Mouse (Mus musculus) embryonic facial prominence, embryonic 13.5 days (tissue): ENCODE results near the gene Selenbp1. TPM values are rescaled to one million over a fixed set of nuclear protein-coding genes. Genes with fewer than 3 reads are reported as not detected.
"Not testable (repeated sequence)": the region's sequence is repeated elsewhere in the genome, so short reads cannot be mapped to it uniquely, and the experiment has no call there.

Source experiments
- ATAC-seq: fragments of 200-750 bp; cut with Nextera tagmentation; 2 replicates; pipeline ENCODE4 v1.8.0; 2017; ENCODE audit warnings: low read depth; ENCODE audit not compliant: insufficient number of reproducible peaks, insufficient read depth, low FRiP score, low TSS enrichment
- H3K27ac ChIP-seq: fragments of 300-500 bp; sonication (generic); 2 replicates; pipeline ENCODE4 v1.5.1; 2015; ENCODE audit warnings: moderate library complexity, mild to moderate bottlenecking, inconsistent platforms
- H3K27me3 ChIP-seq: fragments of 300-500 bp; sonication (generic); 2 replicates; pipeline ENCODE4 v1.6.1; 2015; ENCODE audit warnings: mild to moderate bottlenecking, inconsistent platforms
- H3K36me3 ChIP-seq: fragments of 300-500 bp; sonication (generic); 2 replicates; pipeline ENCODE4 v1.6.1; 2015; ENCODE audit warnings: mild to moderate bottlenecking, inconsistent platforms
- H3K4me1 ChIP-seq: fragments of 300-500 bp; sonication (generic); 2 replicates; pipeline ENCODE4 v1.6.1; 2015; ENCODE audit warnings: inconsistent platforms
- H3K4me2 ChIP-seq: fragments of 300-500 bp; sonication (generic); 2 replicates; pipeline ENCODE4 v1.6.1; 2015; ENCODE audit warnings: moderate library complexity, mild to moderate bottlenecking, inconsistent platforms
- H3K4me3 ChIP-seq: fragments of 300-500 bp; sonication (generic); 2 replicates; pipeline ENCODE4 v1.5.1; 2015; ENCODE audit warnings: mild to moderate bottlenecking, inconsistent platforms
- H3K9ac ChIP-seq: fragments of 300-500 bp; sonication (generic); 2 replicates; pipeline ENCODE4 v1.6.1; 2015; ENCODE audit warnings: mild to moderate bottlenecking, inconsistent platforms
- H3K9me3 ChIP-seq: fragments of 300-500 bp; sonication (generic); 2 replicates; pipeline ENCODE4 v1.6.1; 2016; ENCODE audit warnings: inconsistent platforms
- WGBS: fragments of 180-500 bp; shearing (Covaris S2); methylation state at CpG from one replicate; pipeline ENCODE4 v1.1.7; 2015; ENCODE audit warnings: mixed read lengths; 5-methylcytosine and 5-hydroxymethylcytosine counted together
- polyA plus RNA-seq: library from polyadenylated mRNA; unstranded; fragments of >200 nt; fragmentation: Nextera tagmentation; extraction: Ambion mirVana; gene quantifications from 2 replicates; pipeline ENCODE4 v1.2.1, GENCODE M21; 2015

Gene Selenbp1
- polyA plus RNA-seq, 1 experiment from 2014 or later, result 18.9 TPM

- no peak for ATAC-seq
- no peak overlapping the region for H3K9ac ChIP-seq
- 47% methylated on average over 14 of the region's 14 CpGs for WGBS
Observed at GRCm38 (mm10) chr3:94917816-94918361, 15.0 kb upstream of the Selenbp1 start.

GRCm38 (mm10) chr3:94918845-94919244 lies 14.0 kb upstream of the Selenbp1 start:
- no peak overlapping the region for H3K4me2 ChIP-seq
- H3K9me3 ChIP-seq, result no peaks in the 10 kb centered on the region
- WGBS, result 70% methylated on average over 4 of the region's 4 CpGs
- H3K9ac ChIP-seq, result no peak overlapping the region
- no peak overlapping the region for H3K4me3 ChIP-seq
- H3K27ac ChIP-seq, result no peak overlapping the region
- 0 out of 2 replicates have a peak, but pooled peaks cover 3% of the 10 kb centered on the region for H3K27me3 ChIP-seq
- H3K36me3 ChIP-seq, result no peaks in the 10 kb centered on the region
- no peak for ATAC-seq
- H3K4me1 ChIP-seq, result peaks cover 9% of the 10 kb centered on the region; the same call in 1 of the 2 replicates

More at GRCm38 (mm10) chr3:94917816-94918361, 15.0 kb upstream of the Selenbp1 start:
- Histone ChIP-seq H3K4me3 (no peak overlapping the region), H3K27me3 (0 out of 2 replicates have a peak, but pooled peaks cover 3% of the 10 kb centered on the region), H3K36me3 (no peaks in the 10 kb centered on the region), H3K27ac (no peak overlapping the region; the same call in 1 of the 2 replicates), H3K4me1 (peaks cover 9% of the 10 kb centered on the region; the same call in 1 of the 2 replicates), H3K4me2 (no peak overlapping the region), H3K9me3 (no peaks in the 10 kb centered on the region)

GRCm38 (mm10) chr3:94921104-94921503 lies 11.8 kb upstream of the Selenbp1 start:
- 42% methylated on average over 3 of the region's 3 CpGs for WGBS
- no peaks in the 10 kb centered on the region for H3K9me3 ChIP-seq
- no peak overlapping the region for H3K27ac ChIP-seq
- H3K27me3 ChIP-seq, result 0 out of 2 replicates have a peak, but pooled peaks cover 3% of the 10 kb centered on the region
- ATAC-seq, result no peak
- H3K4me3 ChIP-seq, result no peak overlapping the region
- H3K36me3 ChIP-seq, result no peaks in the 10 kb centered on the region
- no peak overlapping the region for H3K9ac ChIP-seq
- H3K4me2 ChIP-seq, result no peak overlapping the region
- H3K4me1 ChIP-seq, result peaks cover 6% of the 10 kb centered on the region; the same call in 1 of the 2 replicates

- 0 out of 2 replicates have a peak, but pooled peaks cover 3% of the 10 kb centered on the region for H3K4me1 ChIP-seq
- H3K4me3 ChIP-seq, result no peak overlapping the region
- H3K9me3 ChIP-seq, result no peaks in the 10 kb centered on the region
- H3K9ac ChIP-seq, result no peak overlapping the region
- no peak overlapping the region for H3K27ac ChIP-seq
- 0 out of 2 replicates have a peak, but pooled peaks cover 3% of the 10 kb centered on the region for H3K27me3 ChIP-seq
- 60% methylated on average over 3 of the region's 3 CpGs for WGBS
- ATAC-seq, result no peak
- H3K4me2 ChIP-seq, result no peak overlapping the region
- no peaks in the 10 kb centered on the region for H3K36me3 ChIP-seq
Observed at GRCm38 (mm10) chr3:94922333-94922732, 10.5 kb upstream of the Selenbp1 start.

GRCm38 (mm10) chr3:94924688-94925087 lies 8.2 kb upstream of the Selenbp1 start:
- H3K4me2 ChIP-seq, result no peak overlapping the region
- 64% methylated on average over 8 of the region's 8 CpGs for WGBS
- no peaks in the 10 kb centered on the region for H3K4me1 ChIP-seq
- H3K27me3 ChIP-seq, result 0 out of 2 replicates have a peak, but pooled peaks cover 3% of the 10 kb centered on the region
- H3K4me3 ChIP-seq, result no peak overlapping the region
- H3K27ac ChIP-seq, result no peak overlapping the region
- no peak for ATAC-seq
- no peak overlapping the region for H3K9ac ChIP-seq
- H3K9me3 ChIP-seq, result no peaks in the 10 kb centered on the region
- H3K36me3 ChIP-seq, result no peaks in the 10 kb centered on the region

DNA sequence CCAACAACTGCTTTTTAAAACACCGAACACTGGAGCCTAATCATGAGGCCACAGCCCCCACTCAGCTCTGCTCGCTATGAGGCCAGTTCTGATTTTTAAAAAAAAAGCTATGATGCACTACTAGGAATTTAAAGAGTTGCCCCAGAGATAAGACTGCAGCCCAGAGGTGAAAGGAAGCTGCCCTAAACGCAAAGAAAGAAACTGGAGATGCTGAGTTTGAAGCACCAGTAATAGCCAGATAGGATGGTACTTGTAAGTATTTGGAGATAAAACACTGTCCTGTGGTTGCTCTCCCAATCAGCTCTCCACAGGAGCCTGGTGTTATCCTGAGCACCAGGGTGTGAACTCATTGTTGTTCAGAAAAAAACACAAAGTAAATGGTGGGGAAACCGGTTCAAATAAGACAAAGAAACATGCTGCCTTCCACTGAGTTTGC lies 6.5 kb upstream of the Selenbp1 start:
- WGBS, result 40% methylated on average over 4 of the region's 4 CpGs
- H3K27ac ChIP-seq, H3K4me3 ChIP-seq, ATAC-seq, H3K36me3 ChIP-seq, H3K4me2 ChIP-seq, H3K4me1 ChIP-seq, H3K9me3 ChIP-seq, H3K9ac ChIP-seq, H3K27me3 ChIP-seq: not testable (repeated sequence)

DNA sequence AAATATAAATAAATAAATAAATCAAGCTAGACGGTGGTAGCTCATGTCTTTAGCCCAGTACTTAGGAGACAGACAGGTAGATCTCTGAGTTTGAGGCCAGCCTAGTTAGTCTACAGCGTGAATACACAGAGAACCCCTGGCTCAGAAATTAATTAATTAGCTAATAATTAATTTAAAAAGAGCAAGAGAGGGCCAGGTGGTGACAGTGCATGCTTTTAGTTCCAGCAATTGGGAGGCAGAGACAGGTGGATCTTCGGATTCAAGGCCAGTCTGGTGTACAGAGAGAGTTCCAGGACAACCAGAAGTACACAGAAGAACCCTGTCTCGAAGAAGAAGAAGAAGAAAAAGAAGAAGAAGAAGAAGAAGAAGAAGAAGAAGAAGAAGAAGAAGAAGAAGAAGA lies 3.9 kb upstream of the Selenbp1 start:
- not testable (repeated sequence) for H3K9ac ChIP-seq, ATAC-seq, H3K4me3 ChIP-seq, H3K9me3 ChIP-seq, H3K27ac ChIP-seq, H3K4me2 ChIP-seq, H3K36me3 ChIP-seq, H3K27me3 ChIP-seq
- H3K4me1 ChIP-seq, result peaks cover 13% of the 10 kb centered on the region
- WGBS, result 85% methylated on average over 4 of the region's 4 CpGs

DNA sequence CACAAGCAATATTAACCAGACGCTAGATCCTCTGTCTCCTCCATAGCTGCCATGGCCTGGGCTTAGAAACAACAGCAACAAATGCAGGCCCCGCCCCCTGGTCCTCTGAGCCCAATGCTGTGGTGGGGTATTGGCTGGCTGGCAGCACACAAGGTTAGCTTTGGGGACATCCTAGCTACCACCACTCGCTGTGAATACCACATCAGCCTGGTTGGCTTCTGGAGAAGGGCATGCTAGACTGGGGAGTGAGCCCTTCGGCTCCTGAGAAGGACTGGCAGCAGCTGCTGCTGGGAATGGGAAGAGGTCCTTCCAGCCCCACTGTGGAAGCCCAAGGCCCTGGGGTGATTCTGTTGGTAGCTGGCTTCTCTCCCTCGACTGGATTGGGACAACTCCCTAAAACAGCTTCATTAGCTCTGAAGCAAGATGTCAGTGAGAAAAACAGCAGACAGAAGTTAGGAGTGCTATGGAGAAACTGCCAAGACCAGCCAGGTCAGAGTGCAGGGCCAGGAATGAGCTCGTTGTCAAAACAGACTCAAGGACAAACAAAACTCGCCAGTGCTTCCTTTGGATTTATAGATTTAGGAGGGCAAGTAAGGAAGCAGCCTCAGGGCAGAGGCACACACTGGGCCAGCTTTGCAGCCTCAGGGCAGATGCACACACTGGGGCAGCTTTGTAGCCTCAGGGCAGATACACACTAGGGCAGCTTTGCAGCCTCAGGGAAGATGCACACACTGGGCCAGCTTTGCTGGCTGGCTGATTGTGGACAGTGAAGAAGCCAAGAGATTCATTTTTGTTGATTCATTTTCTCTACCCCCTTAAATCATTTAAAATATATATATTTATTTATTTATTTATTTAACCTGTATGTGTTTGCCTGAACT lies 2.2 kb upstream of the Selenbp1 start:
- H3K9me3 ChIP-seq, H3K9ac ChIP-seq, H3K27ac ChIP-seq, H3K4me2 ChIP-seq, ATAC-seq, H3K27me3 ChIP-seq, H3K4me3 ChIP-seq, H3K36me3 ChIP-seq: not testable (repeated sequence)
- H3K4me1 ChIP-seq, result peaks cover 13% of the 10 kb centered on the region
- 41% methylated on average over 7 of the region's 7 CpGs for WGBS

- H3K4me3 ChIP-seq, H3K9me3 ChIP-seq, H3K36me3 ChIP-seq, ATAC-seq, H3K4me2 ChIP-seq, H3K27me3 ChIP-seq, H3K9ac ChIP-seq: not testable (repeated sequence)
- H3K4me1 ChIP-seq, result peaks cover 13% of the 10 kb centered on the region
- H3K27ac ChIP-seq, result peak overlapping the region; percentile 82; the same call in 1 of the 2 replicates
- WGBS, result 78% methylated on average over 10 of the region's 10 CpGs
Observed at GRCm38 (mm10) chr3:94931427-94932082, 1.3 kb upstream of the Selenbp1 start.

DNA sequence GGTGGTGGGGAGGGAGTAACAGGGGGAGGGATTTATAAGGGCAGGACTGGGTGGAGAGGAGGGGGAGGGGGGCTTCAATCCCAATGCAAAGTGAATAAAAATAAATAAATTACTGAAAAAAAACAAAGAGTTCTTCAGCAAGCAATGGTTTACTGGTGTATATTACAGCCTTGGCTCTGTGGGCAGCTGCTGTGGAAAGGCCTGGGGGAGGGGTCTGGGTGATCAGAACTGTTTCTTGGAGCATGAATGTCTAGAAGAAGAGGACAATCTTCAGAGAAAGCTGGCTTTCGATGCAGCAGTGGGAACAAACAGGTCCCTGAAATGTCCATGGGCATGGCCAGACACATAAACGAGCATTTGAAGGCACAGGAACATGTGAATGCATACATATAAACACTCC lies 577 bp upstream of the Selenbp1 start:
- not testable (repeated sequence) for ATAC-seq, H3K9ac ChIP-seq, H3K27me3 ChIP-seq, H3K4me3 ChIP-seq, H3K36me3 ChIP-seq, H3K9me3 ChIP-seq
- H3K4me1 ChIP-seq, result peaks cover 13% of the 10 kb centered on the region
- H3K27ac ChIP-seq, result peak overlapping the region; percentile 82
- H3K4me2 ChIP-seq, result peak overlapping the region; percentile 57; the same call in 1 of the 2 replicates
- 51% methylated on average over 2 of the region's 2 CpGs for WGBS

- H3K27ac ChIP-seq, H3K27me3 ChIP-seq, H3K9ac ChIP-seq, H3K4me3 ChIP-seq, H3K36me3 ChIP-seq, ATAC-seq, H3K9me3 ChIP-seq: not testable (repeated sequence)
- Histone ChIP-seq H3K4me1 (peaks cover 13% of the 10 kb centered on the region), H3K4me2 (peak overlapping the region; percentile 57)
- WGBS, result no CpG with 5 or more reads among the region's 2 CpGs
Observed at GRCm38 (mm10) chr3:94933604-94934003, 748 bp downstream of the Selenbp1 start.
